Mouse (Mus musculus) heart, embryonic 15.5 days (tissue): ENCODE measurements around the gene Alpk1. TPM values are rescaled to one million over a fixed set of nuclear protein-coding genes. Genes with fewer than 3 reads are reported as not detected.

ENCODE experiments used
- ATAC-seq: fragments of 200-750 bp; cut with Nextera tagmentation; replicated peaks from 2 replicates; pipeline ENCODE4 v1.8.0; 2017; ENCODE audit warnings: low read depth, moderate TSS enrichment; ENCODE audit not compliant: insufficient number of reproducible peaks, insufficient read depth, low FRiP score
- H3K27ac ChIP-seq: fragments of 300-500 bp; sonication (generic); 2 replicates; pipeline ENCODE4 v1.5.1; 2015; ENCODE audit warnings: mild to moderate bottlenecking, inconsistent platforms
- H3K27me3 ChIP-seq: fragments of 300-500 bp; sonication (generic); 2 replicates; pipeline ENCODE4 v1.6.1; 2015; ENCODE audit warnings: inconsistent platforms
- H3K36me3 ChIP-seq: fragments of 300-500 bp; sonication (generic); 2 replicates; pipeline ENCODE4 v1.6.1; 2015; ENCODE audit warnings: mild to moderate bottlenecking, inconsistent platforms
- H3K4me1 ChIP-seq: fragments of 300-500 bp; sonication (generic); replicated peaks from 2 replicates; pipeline ENCODE4 v1.6.1; 2015; ENCODE audit warnings: inconsistent platforms
- H3K4me2 ChIP-seq: fragments of 300-500 bp; sonication (generic); 2 replicates; pipeline ENCODE4 v1.6.1; 2015; ENCODE audit warnings: inconsistent platforms, mild to moderate bottlenecking, moderate library complexity
- H3K4me3 ChIP-seq: fragments of 300-500 bp; sonication (generic); 2 replicates; pipeline ENCODE4 v1.5.1; 2015; ENCODE audit warnings: mild to moderate bottlenecking, inconsistent platforms
- H3K9ac ChIP-seq: fragments of 300-500 bp; sonication (generic); 2 replicates; pipeline ENCODE4 v1.6.1; 2015; ENCODE audit warnings: mild to moderate bottlenecking, inconsistent platforms
- H3K9me3 ChIP-seq: fragments of 300-500 bp; sonication (generic); replicated peaks from 2 replicates; pipeline ENCODE4 v1.6.1; 2016; ENCODE audit warnings: inconsistent platforms
- WGBS: fragments of 180-500 bp; shearing (Covaris S2); methylation state at CpG from one replicate; pipeline ENCODE4 v1.1.7; 2015; ENCODE audit warnings: mixed read lengths; 5-methylcytosine and 5-hydroxymethylcytosine counted together
- polyA plus RNA-seq: library from polyadenylated mRNA; unstranded; fragments of >200 nt; fragmentation: Nextera tagmentation; extraction: Ambion mirVana; gene quantifications from 2 replicates; pipeline ENCODE4 v1.2.1, GENCODE M21; 2015

Gene Alpk1
- polyA plus RNA-seq, 1 experiment from 2014 or later = 1.3 TPM

GRCm38 (mm10) chr3:127805991-127806390, 25.7 kb upstream of the Alpk1 start:
- no peaks in the 10 kb centered on the region for H3K27me3 ChIP-seq
- H3K9me3 ChIP-seq = no peaks in the 10 kb centered on the region
- H3K4me2 ChIP-seq = no peak overlapping the region
- H3K36me3 ChIP-seq = peaks cover 23% of the 10 kb centered on the region
- no peak overlapping the region for H3K9ac ChIP-seq
- no peak overlapping the region for H3K27ac ChIP-seq
- 89% methylated on average over 6 of the region's 6 CpGs for WGBS
- no peaks in the 10 kb centered on the region for H3K4me1 ChIP-seq
- ATAC-seq = no peak
- no peak overlapping the region for H3K4me3 ChIP-seq

GRCm38 (mm10) chr3:127805071-127805470, 24.7 kb upstream of the Alpk1 start:
- no peaks in the 10 kb centered on the region for H3K9me3 ChIP-seq
- WGBS = 79% methylated on average over 12 of the region's 12 CpGs
- H3K4me2 ChIP-seq = no peak overlapping the region
- peaks cover 23% of the 10 kb centered on the region for H3K36me3 ChIP-seq
- H3K9ac ChIP-seq = no peak overlapping the region
- no peak overlapping the region for H3K4me3 ChIP-seq
- H3K4me1 ChIP-seq = no peaks in the 10 kb centered on the region
- no peak overlapping the region for H3K27ac ChIP-seq
- no peaks in the 10 kb centered on the region for H3K27me3 ChIP-seq
- ATAC-seq = no peak

- no peak for ATAC-seq
- H3K27me3 ChIP-seq = no peaks in the 10 kb centered on the region
- H3K27ac ChIP-seq = no peak overlapping the region
- H3K36me3 ChIP-seq = peaks cover 22% of the 10 kb centered on the region
- H3K9me3 ChIP-seq = no peaks in the 10 kb centered on the region
- no peak overlapping the region for H3K4me3 ChIP-seq
- no peaks in the 10 kb centered on the region for H3K4me1 ChIP-seq
- 78% methylated on average over 4 of the region's 4 CpGs for WGBS
- H3K4me2 ChIP-seq = no peak overlapping the region
- H3K9ac ChIP-seq = no peak overlapping the region
Measured at GRCm38 (mm10) chr3:127804439-127804838, 24.1 kb upstream of the Alpk1 start.

GRCm38 (mm10) chr3:127802814-127803213, 22.5 kb upstream of the Alpk1 start:
- Histone ChIP-seq H3K9me3 (no peaks in the 10 kb centered on the region), H3K36me3 (peaks cover 8% of the 10 kb centered on the region), H3K4me3 (no peak overlapping the region), H3K4me2 (peak overlapping the region; percentile 29; the same call in 1 of the 2 replicates), H3K27me3 (no peaks in the 10 kb centered on the region), H3K9ac (no peak overlapping the region), H3K4me1 (no peaks in the 10 kb centered on the region), H3K27ac (no peak overlapping the region)
- WGBS = 40% methylated on average over 8 of the region's 8 CpGs
- ATAC-seq = no peak

GRCm38 (mm10) chr3:127801162-127801561, 20.8 kb upstream of the Alpk1 start:
- no peaks in the 10 kb centered on the region for H3K9me3 ChIP-seq
- H3K36me3 ChIP-seq = peaks cover 1% of the 10 kb centered on the region
- no peak overlapping the region for H3K9ac ChIP-seq
- H3K4me2 ChIP-seq = no peak overlapping the region
- no peak overlapping the region for H3K4me3 ChIP-seq
- no peaks in the 10 kb centered on the region for H3K4me1 ChIP-seq
- no peaks in the 10 kb centered on the region for H3K27me3 ChIP-seq
- H3K27ac ChIP-seq = no peak overlapping the region
- whole genome bisulfite sequencing = 82% methylated on average over 8 of the region's 8 CpGs
- ATAC-seq = no peak

GRCm38 (mm10) chr3:127796271-127796670, 15.9 kb upstream of the Alpk1 start:
- ATAC-seq = no peak
- Histone ChIP-seq H3K9ac (no peak overlapping the region), H3K27ac (no peak overlapping the region), H3K4me3 (no peak overlapping the region), H3K9me3 (no peaks in the 10 kb centered on the region), H3K36me3 (no peaks in the 10 kb centered on the region), H3K4me2 (no peak overlapping the region), H3K4me1 (no peaks in the 10 kb centered on the region), H3K27me3 (no peaks in the 10 kb centered on the region)
- 94% methylated on average over 7 of the region's 7 CpGs for WGBS

- 96% methylated on average over 3 of the region's 3 CpGs for WGBS
- Histone ChIP-seq H3K4me2 (no peak overlapping the region), H3K36me3 (no peaks in the 10 kb centered on the region), H3K4me3 (no peak overlapping the region), H3K9me3 (no peaks in the 10 kb centered on the region), H3K27me3 (no peaks in the 10 kb centered on the region), H3K27ac (no peak overlapping the region), H3K9ac (no peak overlapping the region), H3K4me1 (no peaks in the 10 kb centered on the region)
- ATAC-seq = no peak
Measured at GRCm38 (mm10) chr3:127795762-127796161, 15.4 kb upstream of the Alpk1 start.

- no peak overlapping the region for H3K27ac ChIP-seq
- no peak overlapping the region for H3K4me3 ChIP-seq
- H3K4me1 ChIP-seq = peaks cover 6% of the 10 kb centered on the region
- H3K36me3 ChIP-seq = no peaks in the 10 kb centered on the region
- H3K4me2 ChIP-seq = no peak overlapping the region
- H3K9me3 ChIP-seq = no peaks in the 10 kb centered on the region
- no peak for ATAC-seq
- 86% methylated on average over 7 of the region's 7 CpGs for WGBS
- H3K27me3 ChIP-seq = 0 out of 2 replicates have a peak, but pooled peaks cover 13% of the 10 kb centered on the region
- H3K9ac ChIP-seq = no peak overlapping the region
Measured at GRCm38 (mm10) chr3:127793022-127793421, 12.7 kb upstream of the Alpk1 start.

GRCm38 (mm10) chr3:127791595-127792561, 11.6 kb upstream of the Alpk1 start:
- no peaks in the 10 kb centered on the region for H3K36me3 ChIP-seq
- 0 out of 2 replicates have a peak, but pooled peaks cover 17% of the 10 kb centered on the region for H3K27me3 ChIP-seq
- ATAC-seq = no peak
- no peak overlapping the region for H3K27ac ChIP-seq
- H3K9ac ChIP-seq = no peak overlapping the region
- H3K4me3 ChIP-seq = peak overlapping the region; percentile 69
- 62% methylated on average over 4 of the region's 4 CpGs for WGBS
- H3K4me1 ChIP-seq = peaks cover 6% of the 10 kb centered on the region
- no peaks in the 10 kb centered on the region for H3K9me3 ChIP-seq
- H3K4me2 ChIP-seq = peak overlapping the region; percentile 100

GRCm38 (mm10) chr3:127791056-127791483, 10.7 kb upstream of the Alpk1 start:
- no peaks in the 10 kb centered on the region for H3K9me3 ChIP-seq
- H3K27ac ChIP-seq = 0 out of 2 replicates have a peak overlapping the region, but pooled peaks have one; percentile 21
- H3K9ac ChIP-seq = peak overlapping the region; percentile 60
- H3K4me2 ChIP-seq = peak overlapping the region; percentile 100
- 4% methylated on average over 15 of the region's 15 CpGs for WGBS
- ATAC-seq = no peak
- peak overlapping the region; percentile 69 for H3K4me3 ChIP-seq
- H3K4me1 ChIP-seq = peaks cover 6% of the 10 kb centered on the region
- H3K27me3 ChIP-seq = 0 out of 2 replicates have a peak, but pooled peaks cover 17% of the 10 kb centered on the region
- H3K36me3 ChIP-seq = no peaks in the 10 kb centered on the region

- H3K27me3 ChIP-seq = 0 out of 2 replicates have a peak, but pooled peaks cover 17% of the 10 kb centered on the region
- peak overlapping the region; percentile 21; the same call in 1 of the 2 replicates for H3K27ac ChIP-seq
- no peaks in the 10 kb centered on the region for H3K36me3 ChIP-seq
Measured at GRCm38 (mm10) chr3:127790234-127791055, 10.1 kb upstream of the Alpk1 start.

More at GRCm38 (mm10) chr3:127790234-127791055, 10.1 kb upstream of the Alpk1 start:
- H3K9me3 ChIP-seq = no peaks in the 10 kb centered on the region
- H3K9ac ChIP-seq = peak overlapping the region; percentile 60
- peak overlapping the region; percentile 69 for H3K4me3 ChIP-seq
- ATAC-seq = peak; percentile 60
- WGBS = under 1% methylated on average over 36 of the region's 36 CpGs
- peaks cover 6% of the 10 kb centered on the region for H3K4me1 ChIP-seq
- peak overlapping the region; percentile 100 for H3K4me2 ChIP-seq
